Mouse (Mus musculus) bone marrow macrophage, adult 2 months (primary cell): ENCODE measurements at regions not wholly inside any gene's neighbourhood (a gene's known extent, or its start where the extent isn't known, plus 50 kb on each side); places are given as distances from the start of the nearest gene placed in this dataset.
A peak's percentile ranks its signal among the peaks of the same experiment; 100 is the strongest.

Experiments
- H3K27ac ChIP-seq: 2 replicates; pipeline ENCODE4 v1.5.1; 2012; ENCODE audit warnings: low read depth, low read length; ENCODE audit not compliant: insufficient read depth
- H3K4me1 ChIP-seq: 2 replicates; pipeline ENCODE4 v1.6.1; 2012; ENCODE audit warnings: low read length; ENCODE audit not compliant: control insufficient read depth, insufficient read depth
- H3K4me3 ChIP-seq: 2 replicates; pipeline ENCODE4 v1.5.1; 2012; ENCODE audit warnings: mild to moderate bottlenecking, low read length, moderate library complexity; ENCODE audit not compliant: insufficient read depth
- CTCF ChIP-seq: IDR thresholded peaks from 2 replicates; pipeline ENCODE4 v1.5.1; 2012; ENCODE audit warnings: low read depth, mild to moderate bottlenecking, low read length, moderate library complexity
- POLR2A ChIP-seq: IDR thresholded peaks from 2 replicates; pipeline ENCODE4 v1.6.1; 2012; ENCODE audit warnings: mild to moderate bottlenecking, low read depth, low read length, borderline replicate concordance

DNA sequence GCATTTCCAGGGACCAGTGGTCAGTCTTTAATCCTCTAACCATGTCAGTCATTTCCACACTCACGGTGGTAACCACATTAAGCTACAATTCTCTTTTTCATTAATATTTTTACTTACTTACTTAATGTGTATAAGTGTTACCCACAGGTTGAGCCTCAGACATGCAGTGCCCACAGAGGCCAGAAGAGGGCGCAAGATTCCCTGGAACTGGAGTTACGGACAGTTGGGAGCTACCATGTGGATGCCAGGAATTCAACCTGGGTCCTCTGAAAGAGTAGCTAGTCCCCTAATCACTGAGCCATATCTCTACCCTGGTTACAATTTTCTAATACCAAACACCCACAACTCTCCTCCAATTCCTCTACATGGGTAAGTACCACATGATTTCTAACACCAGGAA, 420.5 kb downstream of the Lrig3 start:
- Histone ChIP-seq H3K4me1 (no peaks in the 10 kb centered on the region), H3K4me3 (no peak overlapping the region), H3K27ac (no peak overlapping the region)
- 0 out of 2 replicates have a peak, but pooled peaks have one; percentile 14 for TF ChIP-seq CTCF
- TF ChIP-seq POLR2A: no peak

DNA sequence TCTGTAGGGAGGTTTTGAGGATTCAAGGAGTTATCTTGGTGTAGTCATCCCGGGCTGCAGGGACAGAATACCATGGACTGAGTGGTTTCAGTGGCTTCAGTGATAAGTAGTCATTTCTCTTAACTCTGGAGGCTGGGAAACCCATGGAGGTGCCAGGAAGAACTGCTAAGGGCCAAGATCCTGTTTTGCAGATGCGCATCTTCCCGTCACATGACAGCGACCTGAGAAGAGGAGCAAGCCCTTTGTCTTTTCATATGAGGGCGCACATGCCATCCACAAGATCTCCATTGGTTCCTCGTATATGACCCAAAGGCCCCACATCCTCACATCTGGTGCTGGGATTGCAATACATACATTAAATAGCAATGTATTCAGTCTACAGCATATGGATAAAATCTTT, 419.7 kb downstream of the Lrig3 start:
- H3K27ac ChIP-seq: no peak overlapping the region
- no peaks in the 10 kb centered on the region for H3K4me1 ChIP-seq
- no peak for TF ChIP-seq POLR2A
- TF ChIP-seq CTCF: no peak
- H3K4me3 ChIP-seq: no peak overlapping the region

DNA sequence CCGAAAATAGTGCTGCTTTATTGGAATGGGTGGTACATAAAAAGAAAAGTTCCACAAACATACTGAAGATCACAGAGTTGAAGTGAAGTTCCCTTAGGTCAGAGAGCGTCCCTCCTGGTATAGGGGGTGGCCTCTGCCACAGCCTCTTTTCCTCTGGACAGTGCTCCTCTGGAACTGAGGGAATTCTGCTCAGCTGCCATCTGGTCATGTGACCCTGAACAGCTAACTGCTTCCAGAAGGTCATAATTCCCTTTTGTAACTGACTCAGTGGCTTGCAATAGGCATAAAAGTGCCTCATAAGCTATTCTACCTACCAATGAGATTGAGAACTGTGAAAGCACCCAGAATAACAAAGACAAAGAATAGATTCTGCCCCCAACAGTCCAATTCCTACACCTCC, 414.4 kb downstream of the Lrig3 start:
- Histone ChIP-seq H3K27ac (no peak overlapping the region), H3K4me3 (no peak overlapping the region), H3K4me1 (no peaks in the 10 kb centered on the region)
- no peak for TF ChIP-seq CTCF
- no peak for TF ChIP-seq POLR2A

DNA sequence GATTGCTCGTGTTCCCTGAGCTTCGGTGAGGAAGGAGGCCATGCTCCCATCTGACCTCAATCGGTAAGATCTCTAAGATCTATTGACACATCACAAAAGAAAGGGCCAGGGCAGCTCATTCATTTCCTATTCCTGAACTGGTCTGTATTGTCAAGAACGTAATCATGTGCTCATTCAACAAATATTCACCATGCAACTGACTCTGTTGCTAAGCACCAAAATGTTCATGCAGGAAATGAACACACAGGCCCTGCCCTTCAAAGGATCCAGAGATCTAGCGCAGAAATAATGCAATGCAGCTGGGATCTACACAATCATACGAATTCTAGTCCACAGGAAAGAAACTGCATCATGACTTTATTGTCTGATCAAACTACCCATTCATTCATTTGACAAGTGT, 413.3 kb downstream of the Lrig3 start:
- Histone ChIP-seq H3K4me3 (no peak overlapping the region), H3K27ac (no peak overlapping the region), H3K4me1 (no peaks in the 10 kb centered on the region)
- no peak for TF ChIP-seq CTCF
- no peak for TF ChIP-seq POLR2A

DNA sequence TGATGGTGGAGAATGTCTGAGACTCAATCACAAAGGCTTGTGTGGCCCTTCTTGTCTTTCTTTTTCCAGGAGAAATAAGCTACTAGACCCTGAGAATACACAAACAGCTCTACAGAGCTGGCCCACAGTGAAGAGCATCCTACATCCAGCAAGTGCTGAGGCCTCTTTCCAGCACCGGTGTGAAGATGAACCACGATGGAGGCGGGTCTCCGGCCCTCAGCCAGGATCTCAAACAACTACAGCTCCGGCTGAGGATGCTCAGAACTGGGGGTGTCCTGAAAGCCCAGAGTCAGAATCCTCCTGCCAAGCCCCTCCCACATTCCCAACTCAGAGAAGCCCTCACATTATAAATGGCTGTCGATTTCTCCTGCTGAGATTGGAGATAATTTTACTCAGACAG, 407.9 kb downstream of the Lrig3 start:
- TF ChIP-seq POLR2A (no peak), CTCF (no peak)
- H3K4me3 ChIP-seq: no peak overlapping the region

DNA sequence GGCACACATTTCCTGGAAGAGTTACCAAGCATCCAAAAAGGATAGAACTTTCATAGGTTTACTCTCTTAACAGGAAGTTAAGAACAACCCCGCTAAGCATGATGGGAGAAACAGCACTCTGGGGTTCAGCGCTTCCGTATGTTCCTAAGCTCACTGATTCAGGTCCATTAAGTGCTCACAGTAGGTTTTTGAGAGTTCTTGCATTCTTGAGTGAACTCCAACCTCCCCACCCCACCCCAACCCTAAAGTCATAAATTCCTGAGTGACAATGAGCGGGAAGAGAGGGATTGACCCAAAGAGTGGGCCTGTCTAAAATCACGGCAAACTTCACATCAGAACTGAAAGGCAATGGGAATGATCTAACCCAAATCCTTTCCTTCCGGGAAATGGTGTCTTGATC, 405.9 kb downstream of the Lrig3 start:
- no peaks in the 10 kb centered on the region for H3K4me1 ChIP-seq
- TF ChIP-seq POLR2A: no peak
- no peak for TF ChIP-seq CTCF
- H3K4me3 ChIP-seq: no peak overlapping the region
- H3K27ac ChIP-seq: no peak overlapping the region

More for the DNA sequence above, 407.9 kb downstream of the Lrig3 start:
- H3K4me1 ChIP-seq: no peaks in the 10 kb centered on the region
- no peak overlapping the region for H3K27ac ChIP-seq

DNA sequence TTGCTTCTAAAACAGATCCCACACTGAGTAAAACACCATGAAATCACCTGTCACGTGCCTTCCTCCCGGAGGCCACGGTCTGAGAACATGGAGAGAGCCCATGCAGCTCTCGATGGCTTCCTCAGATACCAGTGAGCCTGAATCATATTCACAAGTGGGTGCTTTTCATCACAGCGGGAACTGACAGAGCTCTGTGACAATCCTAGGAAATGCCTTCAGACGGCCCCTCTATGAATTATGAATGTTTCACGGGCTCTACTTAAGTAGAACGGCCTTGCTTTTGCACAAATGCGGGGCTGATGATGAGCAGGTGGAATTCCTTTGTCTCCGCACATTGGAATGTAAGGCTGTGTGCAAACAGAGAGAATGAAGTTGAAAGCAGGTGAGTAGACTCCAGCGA, 383.1 kb downstream of the Lrig3 start:
- H3K27ac ChIP-seq: no peak overlapping the region
- no peaks in the 10 kb centered on the region for H3K4me1 ChIP-seq
- TF ChIP-seq POLR2A (no peak), CTCF (no peak)
- H3K4me3 ChIP-seq: no peak overlapping the region

DNA sequence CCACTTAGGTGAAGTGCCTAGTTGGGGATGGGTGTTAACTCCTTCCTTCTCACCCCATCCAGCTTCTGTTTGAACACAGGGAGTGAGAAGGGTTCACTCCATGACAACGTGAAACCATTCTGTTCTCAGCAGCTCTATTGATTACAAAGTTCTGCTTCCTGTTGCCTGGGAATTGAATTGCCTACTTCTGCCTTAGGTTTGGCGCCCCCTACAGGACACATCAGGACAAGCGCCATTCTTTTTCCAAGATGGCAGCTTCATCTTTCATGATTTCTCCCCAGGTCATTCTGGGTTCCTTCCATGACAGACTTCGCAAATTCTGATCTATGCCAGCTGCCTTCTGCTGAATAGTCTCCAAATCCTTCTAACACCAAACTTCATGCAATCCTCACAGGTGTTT, 371.5 kb downstream of the Lrig3 start:
- Histone ChIP-seq H3K4me3 (no peak overlapping the region), H3K27ac (no peak overlapping the region)

DNA sequence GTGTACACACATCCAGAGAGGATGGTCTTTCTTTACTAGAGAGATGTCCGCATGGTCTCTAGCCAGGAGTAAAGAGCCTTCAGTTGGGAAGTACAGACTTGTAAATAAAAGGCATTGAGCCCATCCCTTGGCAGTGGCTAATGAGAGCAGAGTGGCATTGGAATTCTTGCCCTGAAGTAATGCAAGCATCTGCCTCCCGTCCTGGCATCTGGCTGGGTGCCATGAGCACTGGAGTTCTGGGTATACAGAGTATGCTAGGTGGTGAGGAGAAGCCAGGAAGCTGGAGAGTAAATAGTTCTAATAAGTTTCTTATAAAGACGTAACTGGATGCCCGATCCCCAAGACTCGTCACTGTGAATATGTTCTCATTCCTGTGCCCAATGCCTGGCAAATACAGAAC, 367.8 kb downstream of the Lrig3 start:
- Histone ChIP-seq H3K4me1 (no peaks in the 10 kb centered on the region), H3K27ac (no peak overlapping the region), H3K4me3 (no peak overlapping the region)
- no peak for TF ChIP-seq POLR2A
- no peak for TF ChIP-seq CTCF

More for the DNA sequence above, 371.5 kb downstream of the Lrig3 start:
- TF ChIP-seq POLR2A (no peak), CTCF (no peak)
- H3K4me1 ChIP-seq: no peaks in the 10 kb centered on the region

DNA sequence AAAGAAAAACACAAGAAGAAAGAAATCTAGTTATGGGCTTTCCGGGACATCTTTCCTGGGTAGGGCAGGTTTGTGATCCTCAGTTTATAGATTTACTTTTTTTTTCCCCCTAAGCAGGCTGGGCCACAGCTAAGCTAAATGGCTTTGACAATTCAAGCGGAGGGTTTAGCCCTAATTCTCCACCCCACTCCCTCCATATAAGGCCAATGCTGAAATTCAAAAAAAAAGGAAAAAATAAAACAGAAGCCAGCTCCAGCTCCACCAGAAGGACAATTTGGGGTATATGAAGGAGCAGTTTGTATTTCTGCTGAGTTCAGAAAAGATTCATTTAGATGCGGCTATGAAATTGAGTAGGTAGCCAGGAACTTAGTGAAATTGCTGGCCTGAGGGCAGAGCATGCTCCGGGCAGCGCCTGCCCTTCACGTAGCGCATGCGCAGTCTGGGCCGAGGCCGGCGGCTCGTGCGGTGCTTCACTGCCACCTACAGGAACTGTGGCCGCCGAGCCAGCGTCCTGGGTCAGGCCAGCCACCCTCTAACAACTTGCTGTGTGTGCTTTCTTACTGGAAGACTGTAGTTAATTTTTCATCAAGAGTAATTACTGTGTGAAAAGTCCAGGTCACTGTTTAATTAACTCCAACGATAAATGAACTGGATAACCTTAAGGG, 364.5 kb downstream of the Lrig3 start:
- no peak for TF ChIP-seq CTCF
- TF ChIP-seq POLR2A: no peak
- Histone ChIP-seq H3K4me3 (no peak overlapping the region), H3K27ac (no peak overlapping the region), H3K4me1 (no peaks in the 10 kb centered on the region)

DNA sequence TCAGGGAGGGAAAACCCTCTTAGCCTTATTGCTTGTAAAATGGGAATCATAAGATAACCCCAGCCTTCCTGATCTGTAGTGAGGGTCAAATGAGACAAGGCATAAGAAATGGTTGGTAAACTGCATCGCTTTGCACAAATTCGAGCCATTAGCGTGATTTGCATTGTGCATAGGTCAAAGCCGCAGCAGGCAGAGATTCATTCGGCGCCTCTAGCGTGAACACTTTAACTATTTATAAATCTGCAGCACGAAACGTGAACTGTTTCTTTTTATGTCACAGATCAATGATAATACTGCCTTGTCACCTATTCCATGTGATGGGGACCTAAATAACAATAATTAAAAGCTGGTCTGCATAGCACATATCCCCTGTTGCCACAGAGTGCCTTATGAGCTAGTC, 354.9 kb downstream of the Lrig3 start:
- TF ChIP-seq POLR2A (no peak), CTCF (no peak)
- Histone ChIP-seq H3K4me1 (no peaks in the 10 kb centered on the region), H3K27ac (no peak overlapping the region), H3K4me3 (no peak overlapping the region)

DNA sequence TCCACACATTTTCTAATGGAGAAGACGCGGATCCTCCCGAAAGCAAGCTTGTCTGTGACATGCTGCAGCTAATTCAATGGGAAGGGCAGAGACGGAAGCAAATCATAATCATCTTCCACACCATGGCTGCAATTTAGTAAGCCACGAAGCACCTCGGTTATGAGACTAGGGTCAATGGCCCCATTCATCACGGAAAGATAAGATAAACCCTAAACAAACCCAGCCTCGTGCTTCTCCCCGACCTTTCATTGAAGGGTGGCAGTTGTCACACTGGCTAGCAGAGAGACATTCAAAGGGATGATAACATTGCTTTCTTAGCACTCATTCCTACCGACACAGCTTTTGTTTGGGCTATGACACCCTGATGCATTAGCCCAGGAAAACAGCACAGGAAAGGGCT, 353.8 kb downstream of the Lrig3 start:
- Histone ChIP-seq H3K4me1 (no peaks in the 10 kb centered on the region), H3K4me3 (no peak overlapping the region), H3K27ac (no peak overlapping the region)
- no peak for TF ChIP-seq CTCF
- no peak for TF ChIP-seq POLR2A
